27 mouse cellular contexts compared by ENCODE assay signal in genomic region chr10:93696001-93696400, GRCm38 (mm10). TPM values are rescaled to one million over a fixed set of nuclear protein-coding genes. Genes with fewer than 3 reads are reported as not detected.
DNase-seq lines count a peak whose midpoint lies in the region; ATAC-seq and TF ChIP-seq lines count a peak whose summit lies in the region.
"Had no signal": no experiment of that assay in that cellular context is flagged by ENCODE, and none has a peak within 500 bp of the region (broad histone marks: within the 10 kb centered on the region; RNA-seq: fewer than 3 reads in every experiment).

No protein-coding gene starts in this region.

- H3K4me1 ChIP-seq in liver, embryonic 12.5 days: peaks cover 38% of the 10 kb centered on the region
- H3K4me1 ChIP-seq in liver, postnatal 0 days (ENCODE audit: insufficient read depth): peaks cover 6% of the 10 kb centered on the region
- H3K4me1 ChIP-seq: embryonic facial prominence, embryonic 15.5 days; kidney, embryonic 15.5 days; neural tube, embryonic 15.5 days; stomach, embryonic 15.5 days had no signal

- peak overlapping the region; percentile 27; the same call in 1 of the 2 replicates for H3K27ac ChIP-seq in liver, embryonic 12.5 days
- H3K27ac ChIP-seq in liver, postnatal 0 days (ENCODE audit: low read depth): no peak overlapping the region
- H3K27ac ChIP-seq: embryonic facial prominence, embryonic 15.5 days; heart, embryonic 13.5 days; hindbrain, postnatal 0 days; kidney, embryonic 15.5 days; liver, embryonic 14.5 days; neural tube, embryonic 15.5 days; stomach, embryonic 15.5 days had no signal

- no peak for TF ChIP-seq EP300 in liver, postnatal 0 days (IDR thresholded peaks at IDR 0.05; ENCODE audit: low read depth)

- H3K27me3 ChIP-seq in liver, embryonic 12.5 days (replicated peaks): no peaks in the 10 kb centered on the region
- no peaks in the 10 kb centered on the region for H3K27me3 ChIP-seq in liver, postnatal 0 days (ENCODE audit: insufficient read depth, low read length)
- H3K27me3 ChIP-seq: embryonic facial prominence, embryonic 15.5 days; kidney, embryonic 15.5 days; neural tube, embryonic 15.5 days; stomach, embryonic 15.5 days had no signal

- ATAC-seq in cerebellum, adult (ENCODE audit: insufficient number of reproducible peaks, low FRiP score, low TSS enrichment): no peak
- ATAC-seq in liver, embryonic 12.5 days: no peak
- ATAC-seq in liver, postnatal 0 days: no peak
- ATAC-seq: activated CD4-positive, CD25-positive, alpha-beta regulatory T cell, adult 4 months; hindbrain, postnatal 0 days; intestine, embryonic 16.5 days had no signal

- no peak overlapping the region for H3K4me3 ChIP-seq in liver, embryonic 12.5 days
- no peak overlapping the region for H3K4me3 ChIP-seq in liver, postnatal 0 days (ENCODE audit: low read depth, low read length)
- H3K4me3 ChIP-seq: embryonic facial prominence, embryonic 15.5 days; heart, embryonic 13.5 days; kidney, embryonic 15.5 days; neural tube, embryonic 15.5 days; stomach, embryonic 15.5 days had no signal

- 77% methylated on average over 4 of the region's 4 CpGs for WGBS in liver, embryonic 12.5 days (ENCODE audit: insufficient replicate concordance)
- 77% methylated on average over 4 of the region's 4 CpGs for WGBS in liver, postnatal 0 days (ENCODE audit: insufficient replicate concordance)

- no peak for TF ChIP-seq CTCF in liver, postnatal 0 days (IDR thresholded peaks at IDR 0.05; ENCODE audit: low read depth)

- H3K4me2 ChIP-seq in liver, embryonic 12.5 days: no peak overlapping the region
- no peak overlapping the region for H3K4me2 ChIP-seq in liver, postnatal 0 days (ENCODE audit: low read depth, low read length)
- H3K4me2 ChIP-seq: kidney, embryonic 15.5 days; stomach, embryonic 15.5 days had no signal

- no peak overlapping the region for H3K9ac ChIP-seq in liver, embryonic 12.5 days
- no peak overlapping the region for H3K9ac ChIP-seq in liver, postnatal 0 days (replicated peaks)
- H3K9ac ChIP-seq: embryonic facial prominence, embryonic 15.5 days; heart, embryonic 13.5 days; kidney, embryonic 15.5 days; liver, embryonic 14.5 days; neural tube, embryonic 15.5 days; stomach, embryonic 15.5 days had no signal

- no peaks in the 10 kb centered on the region for H3K9me3 ChIP-seq in liver, embryonic 12.5 days (replicated peaks)
- H3K9me3 ChIP-seq in liver, postnatal 0 days (ENCODE audit: low read length): no peaks in the 10 kb centered on the region
- H3K9me3 ChIP-seq: embryonic facial prominence, embryonic 15.5 days; heart, embryonic 13.5 days; kidney, embryonic 15.5 days; neural tube, embryonic 15.5 days; stomach, embryonic 15.5 days had no signal

- peak; percentile 35 for DNase-seq in cerebellum, adult 11 months
- DNase-seq in liver, postnatal 0 days: no peak
- DNase-seq in cerebellum, postnatal 10 days: peak; percentile 42 to 45
- DNase-seq in testis, postnatal 10 days (ENCODE audit: low spot score): peak; percentile 37
- no peak for DNase-seq in layer of hippocampus, adult 8-10 months (ENCODE audit: low spot score in 2 of 2)
- DNase-seq in adrenal gland, adult 18-20 months (ENCODE audit: low spot score in 2 of 2): no peak
- DNase-seq: adrenal gland, postnatal 25 days; gastrocnemius, postnatal 10 days; heart, adult 18-20 months; heart, postnatal 14 days; kidney, postnatal 4 days; layer of hippocampus, adult 9-11 months; lung, postnatal 10 days; right cerebral cortex, adult 18-20 months; right cerebral cortex, postnatal 4 days; thymus, adult 2 months had no signal

- no peaks in the 10 kb centered on the region for H3K36me3 ChIP-seq in liver, embryonic 12.5 days
- no peaks in the 10 kb centered on the region for H3K36me3 ChIP-seq in liver, postnatal 0 days (replicated peaks; ENCODE audit: insufficient read depth, low read length)
- H3K36me3 ChIP-seq: embryonic facial prominence, embryonic 15.5 days; heart, embryonic 13.5 days; kidney, embryonic 15.5 days; neural tube, embryonic 15.5 days; stomach, embryonic 15.5 days had no signal

RNA-seq across cellular contexts. Expression of gene Ntn4, which starts 55.5 kb away (rescaled TPM):
- 0.17 and 0.26 TPM in 2 replicates for polyA plus RNA-seq in liver, embryonic 12.5 days (2016; fragmentation: Nextera tagmentation; extraction: Ambion mirVana)
- polyA plus RNA-seq in liver, postnatal 0 days (2015; fragmentation: Nextera tagmentation; extraction: Ambion mirVana): 0.39 and 0.74 TPM in 2 replicates
- 1 to 10 TPM; 6.3 to 7.9 (median 7.3) TPM for total RNA-seq in layer of hippocampus, adult 8-10 months (2022)
- 10 to 100 TPM; 18.6 to 22.4 TPM for total RNA-seq in adrenal gland, adult 18-20 months (2021)

Comparison
In these comparisons a context has a peak if more than half of its experiments do, and no peak if none do; other contexts are left out.
1. DNase-seq: peak in cerebellum, adult 11 months (single experiment), cerebellum, postnatal 10 days (2 of 2) and testis, postnatal 10 days (single experiment); none in liver, postnatal 0 days (single experiment), layer of hippocampus, adult 8-10 months (0 of 2) and adrenal gland, adult 18-20 months (0 of 2).